Mouse (Mus musculus) B cell, adult 2 months (primary cell): ENCODE measurements around the gene Snrpb.

Experiments
- DNase-seq, 2 experiments: peaks; one replicate each; pipeline ENCODE4 v3.0.0; 2022

Gene Snrpb

GRCm38 (mm10) chr2:130129687-130130086 is 49.5 kb downstream of the Snrpb start:
- no peak for DNase-seq

- no peak for DNase-seq
Observed at GRCm38 (mm10) chr2:130126073-130126472, 53.1 kb downstream of the Snrpb start.

GRCm38 (mm10) chr2:130125279-130126059 is 53.7 kb downstream of the Snrpb start:
- no peak for DNase-seq
